Mouse (Mus musculus) hindbrain, embryonic 15.5 days (tissue): Measurements from ENCODE around the gene Gm15085. TPM values are rescaled to one million over a fixed set of nuclear protein-coding genes. Genes with fewer than 3 reads are reported as not detected.
"Not testable (repeated sequence)": the region's sequence is repeated elsewhere in the genome, so short reads cannot be mapped to it uniquely, and the experiment has no call there.

Experiments used
- ATAC-seq: fragments of 200-750 bp; cut with Nextera tagmentation; 2 replicates; pipeline ENCODE4 v1.8.0; 2017; ENCODE audit warnings: low read depth, moderate number of reproducible peaks, moderate TSS enrichment; ENCODE audit not compliant: low FRiP score
- H3K27ac ChIP-seq: fragments of 300-500 bp; sonication (generic); replicated peaks from 2 replicates; pipeline ENCODE4 v1.5.1; 2015; ENCODE audit warnings: mild to moderate bottlenecking, inconsistent platforms
- H3K27me3 ChIP-seq: fragments of 300-500 bp; sonication (generic); 2 replicates; pipeline ENCODE4 v1.6.1; 2015; ENCODE audit warnings: control low read depth, inconsistent platforms
- H3K36me3 ChIP-seq: fragments of 300-500 bp; sonication (generic); 2 replicates; pipeline ENCODE4 v1.6.1; 2015; ENCODE audit warnings: control low read depth, inconsistent platforms
- H3K4me1 ChIP-seq: fragments of 300-500 bp; sonication (generic); replicated peaks from 2 replicates; pipeline ENCODE4 v1.6.1; 2015; ENCODE audit warnings: control low read depth, inconsistent platforms
- H3K4me2 ChIP-seq: fragments of 300-500 bp; sonication (generic); 2 replicates; pipeline ENCODE4 v1.6.1; 2015; ENCODE audit warnings: moderate library complexity, mild to moderate bottlenecking, inconsistent platforms
- H3K4me3 ChIP-seq: fragments of 300-500 bp; sonication (generic); 2 replicates; pipeline ENCODE4 v1.5.1; 2015; ENCODE audit warnings: mild to moderate bottlenecking, inconsistent platforms
- H3K9ac ChIP-seq: fragments of 300-500 bp; sonication (generic); 2 replicates; pipeline ENCODE4 v1.6.1; 2015; ENCODE audit warnings: inconsistent platforms
- H3K9me3 ChIP-seq: fragments of 300-500 bp; sonication (generic); 2 replicates; pipeline ENCODE4 v1.6.1; 2016; ENCODE audit warnings: control low read depth, inconsistent platforms
- WGBS: fragments of 180-500 bp; shearing (Covaris S2); methylation state at CpG from one replicate; pipeline ENCODE4 v1.1.7; 2015; 5-methylcytosine and 5-hydroxymethylcytosine counted together
- polyA plus RNA-seq: library from polyadenylated mRNA; unstranded; fragments of >200 nt; fragmentation: Nextera tagmentation; extraction: Ambion mirVana; gene quantifications from 2 replicates; pipeline ENCODE4 v1.2.1, GENCODE M21; 2015

Gene Gm15085
- not detected in 2 replicates for polyA plus RNA-seq

DNA sequence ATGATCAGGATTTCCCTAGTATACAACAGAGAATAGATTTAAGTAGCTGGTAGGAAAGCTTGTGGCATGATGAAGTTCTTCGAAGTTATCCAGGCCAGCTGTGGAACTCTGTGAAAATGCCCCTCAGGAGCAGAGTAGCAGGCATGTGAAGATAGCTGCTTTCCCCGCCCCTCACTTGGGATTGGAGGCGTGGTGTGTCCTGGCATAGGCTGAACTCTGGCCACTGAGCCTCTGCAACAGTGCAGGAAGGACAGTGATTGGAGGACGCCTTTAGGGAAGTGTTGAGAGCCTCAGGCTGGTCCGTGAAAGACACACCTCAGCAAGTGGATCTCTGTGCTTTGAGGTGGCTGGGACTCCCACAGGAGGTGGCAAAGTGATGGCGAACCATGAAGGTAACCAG is at the start of gene Gm15085:
Gm15085 (plus strand) TSS at position 301 of the 400 bp plus-strand sequence.
- H3K9ac ChIP-seq, H3K4me2 ChIP-seq, H3K9me3 ChIP-seq, H3K27ac ChIP-seq, H3K36me3 ChIP-seq, ATAC-seq, H3K4me3 ChIP-seq, H3K4me1 ChIP-seq, H3K27me3 ChIP-seq: not testable (repeated sequence)
- no CpG with 5 or more reads among the region's 6 CpGs for WGBS

Other genes starting within 250 kb of the Gm15085 start
- not detected in 2 replicates for gene Gm15093, start 175.2 kb upstream of the Gm15085 start, polyA plus RNA-seq
- not detected in 2 replicates for gene Gm10439, start 147.0 kb downstream of the Gm15085 start, polyA plus RNA-seq